Mouse (Mus musculus) left cerebral cortex, postnatal 14 days (tissue): Measurements from ENCODE around the gene Gm867. TPM values are rescaled to one million over a fixed set of nuclear protein-coding genes. Genes with fewer than 3 reads are reported as not detected.

Experiments used
- DNase-seq, 2 experiments: peaks; one replicate each; pipeline ENCODE4 v3.0.0; 2021 to 2022; ENCODE audit warnings: low spot score in 2 of 2, mixed read lengths in 1 of 2
- intact Hi-C: fragments of 180-260 bp; cut with DNase I; formaldehyde crosslinking; loops from one replicate; pipeline ENCODE4 v1.15.1; 2025
- total RNA-seq, 2 experiments: library from RNA; stranded (reverse); gene quantifications; 2 replicates each; pipeline ENCODE4 v1.2.3; 2021

The Gm867 gene
- total RNA-seq, 2 experiments from 2014 or later, result not detected

- no peak for DNase-seq
- intact Hi-C loops, result no loop called here
These were observed 814 bp downstream of the Gm867 start for GRCm38 (mm10) chr10:75939481-75940234.

DNA sequence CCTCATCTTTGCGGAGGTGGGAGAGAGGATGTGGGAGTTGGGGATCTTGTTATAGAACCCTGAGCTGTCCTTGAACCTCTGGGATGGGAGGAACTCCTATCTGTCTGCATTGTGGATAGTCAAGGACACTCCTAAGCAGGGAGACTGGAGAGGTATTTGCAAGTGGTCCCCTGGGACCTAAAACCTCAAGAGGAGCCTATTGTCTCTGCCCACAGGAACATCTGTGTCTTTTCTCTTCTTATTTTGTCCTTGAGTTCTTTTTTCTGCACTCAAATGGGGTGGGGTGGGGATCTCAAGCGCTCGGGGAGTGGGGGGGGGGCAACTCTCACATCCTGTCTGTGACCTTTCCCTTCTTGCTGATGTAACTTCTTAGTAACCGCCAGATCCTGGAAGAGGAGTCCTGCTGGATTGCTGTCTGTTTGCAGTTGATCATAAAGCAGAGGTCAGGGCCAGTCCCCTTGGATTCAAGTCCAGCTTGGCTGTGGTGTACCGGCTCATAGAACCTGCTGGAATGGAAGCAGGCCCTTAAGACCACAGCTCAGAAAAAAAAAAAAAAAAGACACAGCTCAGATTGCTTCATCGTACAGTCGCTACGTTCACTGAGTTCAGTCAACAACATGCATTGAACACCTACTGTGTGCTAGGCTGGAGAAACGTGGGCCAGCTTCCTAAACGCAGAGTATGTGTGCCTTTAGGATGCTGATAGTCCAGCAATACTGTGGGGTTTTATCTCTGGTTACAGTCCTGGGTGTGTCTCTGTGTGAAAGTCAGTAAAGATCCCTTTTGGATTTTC is 2.4 kb downstream of the Gm867 start:
- intact Hi-C loops, result no loop called here
- no peak for DNase-seq

DNA sequence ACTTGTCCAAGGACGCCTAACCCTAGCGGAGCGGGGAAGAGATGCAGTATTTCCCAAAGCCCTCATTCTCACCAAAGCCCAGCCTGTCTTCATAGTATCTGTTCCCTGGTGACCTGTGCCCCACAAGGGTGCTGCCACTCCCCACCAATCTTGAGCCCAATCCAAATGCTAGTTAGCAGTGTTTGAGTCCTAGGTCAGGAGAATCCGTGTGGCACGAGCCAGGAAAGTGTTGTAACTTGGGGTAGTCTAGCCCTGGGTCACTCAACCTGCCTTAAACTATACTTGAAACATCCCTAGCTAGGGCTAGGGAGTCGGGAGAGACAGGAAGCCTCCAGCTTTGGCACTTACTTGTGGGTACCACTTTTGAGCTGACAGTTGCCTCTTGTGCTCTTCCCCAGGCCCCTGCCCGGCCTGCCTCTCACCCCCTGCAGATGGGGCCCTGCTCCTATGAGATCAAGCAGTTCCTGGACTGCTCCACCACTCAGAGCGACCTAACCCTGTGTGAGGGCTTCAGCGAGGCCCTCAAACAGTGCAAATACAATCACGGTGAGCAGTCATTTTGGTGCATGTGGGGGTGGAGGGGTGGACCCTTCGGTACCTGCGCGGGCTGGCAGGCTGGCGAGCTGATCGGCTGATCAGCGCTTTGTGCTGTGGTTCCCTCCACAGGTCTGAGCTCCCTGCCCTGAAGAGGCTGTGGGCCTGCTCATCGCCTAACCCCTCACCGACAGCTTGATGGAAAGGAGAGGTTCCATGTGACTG is 3.4 kb downstream of the Gm867 start:
- intact Hi-C loops, result no loop called here
- no peak for DNase-seq

GRCm38 (mm10) chr10:75935680-75936541 is 4.6 kb downstream of the Gm867 start, which contains the start of gene Mmp11:
Mmp11 (minus strand) TSS chr10:75936496.
- intact Hi-C loops, result no loop called here
- DNase-seq, result peak; percentile 67 to 69

DNA sequence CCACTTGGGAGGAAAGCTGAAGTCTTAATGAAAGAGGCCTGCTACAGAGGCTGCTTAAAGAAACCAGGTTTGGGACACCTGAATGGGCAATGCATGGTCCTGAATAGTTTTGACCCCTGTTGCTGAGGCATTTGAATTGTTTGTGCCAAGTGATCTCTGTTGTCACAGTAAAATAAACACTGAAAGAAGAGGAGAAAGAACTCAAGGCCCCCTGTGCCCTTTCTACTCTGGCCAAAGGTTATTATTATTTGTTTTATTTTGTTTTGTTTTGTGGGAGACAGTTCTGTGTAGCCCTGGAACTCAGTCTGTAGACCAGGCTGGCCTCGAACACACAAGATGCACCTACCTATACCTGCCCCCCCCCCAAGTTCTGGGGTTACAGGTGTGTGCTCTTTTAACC is 5.5 kb downstream of the Gm867 start:
- intact Hi-C loops, result no loop called here

GRCm38 (mm10) chr10:75932891-75933290 is 7.6 kb downstream of the Gm867 start, which contains the start of gene Chchd10:
Chchd10 (plus strand) TSS chr10:75933130.
- intact Hi-C loops, result no loop called here
- DNase-seq, result no peak

More for the DNA sequence above, 5.5 kb downstream of the Gm867 start:
- DNase-seq, result no peak

- DNase-seq, result no peak
These were observed 8.3 kb downstream of the Gm867 start for GRCm38 (mm10) chr10:75932081-75932678.

DNA sequence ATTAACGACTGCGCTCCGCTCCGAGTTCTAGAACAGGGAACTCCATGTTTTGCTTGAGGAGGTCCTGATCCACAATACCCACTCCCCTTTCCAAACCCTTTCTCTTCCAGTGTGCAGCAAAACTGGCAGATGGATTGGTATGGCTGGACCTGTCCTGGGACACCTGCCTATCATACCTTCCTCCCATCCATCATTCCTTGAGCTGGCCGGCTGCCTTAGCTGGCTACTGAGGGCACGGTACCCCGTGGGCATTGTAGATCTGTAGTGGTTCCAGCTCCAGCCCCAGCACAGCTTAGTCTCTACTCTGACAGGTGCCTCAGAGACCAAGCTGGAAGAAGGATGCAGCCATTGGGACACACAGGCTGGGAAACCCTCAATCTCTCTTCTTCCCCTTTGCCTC is 9.2 kb downstream of the Gm867 start:
- DNase-seq, result no peak
- intact Hi-C loops, result no loop called here

More at GRCm38 (mm10) chr10:75932081-75932678, 8.3 kb downstream of the Gm867 start:
- intact Hi-C loops, result no loop called here

DNA sequence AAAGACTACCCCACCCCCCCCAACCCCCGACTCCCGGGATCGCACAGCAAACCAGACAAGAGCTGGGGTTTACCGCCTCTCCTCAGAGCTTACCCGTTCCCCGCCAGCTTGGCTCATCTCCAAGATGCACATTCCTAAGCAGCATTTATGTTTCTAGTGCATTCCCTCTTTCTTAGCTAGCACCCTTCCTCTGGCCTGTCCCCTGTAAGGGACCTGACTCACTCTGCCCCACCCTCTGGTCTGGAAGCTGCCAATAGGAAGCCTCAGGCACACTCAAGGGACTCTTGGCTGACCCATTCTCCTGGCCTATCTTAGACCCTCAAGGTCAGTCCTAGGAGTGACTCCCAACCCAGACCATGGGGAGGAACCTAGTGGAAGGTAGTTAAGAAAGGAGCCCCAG is 10.2 kb downstream of the Gm867 start:
- intact Hi-C loops, result no loop called here
- no peak for DNase-seq

DNA sequence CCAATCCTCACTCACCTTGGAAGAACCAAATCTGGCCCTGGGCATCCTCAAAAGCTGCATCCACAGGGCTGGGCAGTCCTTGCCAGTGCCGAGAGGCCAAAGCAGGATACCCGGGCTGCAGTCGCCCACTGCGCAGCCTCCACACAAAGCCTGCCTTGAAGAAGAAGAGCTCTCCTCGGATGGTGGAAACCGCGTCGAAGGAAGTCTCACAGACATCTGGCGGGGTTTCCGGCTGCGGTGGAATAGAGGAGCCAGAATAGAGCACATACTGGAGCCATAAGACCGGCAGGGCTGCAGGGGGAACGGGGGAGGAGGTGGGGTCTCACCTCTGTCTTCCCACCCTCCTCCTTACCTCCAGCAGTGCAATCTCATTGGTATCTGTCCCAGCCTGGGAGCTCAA is 14.1 kb downstream of the Gm867 start:
- intact Hi-C loops, result no loop called here
- no peak for DNase-seq

GRCm38 (mm10) chr10:75924324-75924723 is 16.1 kb downstream of the Gm867 start:
- DNase-seq, result no peak
- intact Hi-C loops, result no loop called here

DNA sequence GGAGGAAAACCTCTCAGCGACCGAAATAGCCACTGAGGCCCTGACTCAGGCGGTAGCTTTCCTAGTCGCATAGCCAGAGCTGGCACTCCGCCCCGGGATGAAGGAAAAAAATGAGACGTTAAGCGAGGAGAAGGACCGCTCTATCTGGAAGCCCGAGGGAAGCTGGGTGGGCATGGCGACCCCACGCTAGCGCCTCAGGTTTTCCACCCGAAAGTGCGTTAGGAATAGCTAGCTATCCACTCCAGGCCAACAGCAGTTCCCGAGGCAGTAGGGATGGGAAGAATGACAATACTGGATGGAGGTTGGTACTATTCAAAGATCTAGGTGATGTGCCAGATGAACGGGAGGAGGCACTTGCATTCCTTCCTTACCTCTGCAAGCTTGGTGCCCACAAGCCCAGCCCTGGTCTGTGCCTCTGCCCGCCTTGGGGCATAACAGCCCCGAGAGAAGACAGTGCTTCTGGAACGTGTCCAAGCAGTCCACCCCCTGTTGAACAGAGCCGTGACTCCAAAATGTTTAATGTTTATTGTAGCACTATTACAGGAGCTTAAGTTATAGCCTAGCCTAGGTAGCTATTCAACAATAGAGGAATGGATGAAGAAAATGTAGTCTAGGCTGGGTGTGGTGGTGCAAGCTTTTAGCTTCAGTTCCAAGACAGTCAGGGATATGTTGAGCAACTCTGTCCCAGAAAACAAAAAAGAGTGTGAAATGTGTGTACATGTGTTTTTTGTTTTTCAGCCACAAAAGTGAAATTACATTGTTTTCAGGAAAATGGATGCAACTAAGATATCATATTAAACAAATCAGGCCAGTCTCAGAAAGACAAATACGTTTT is 18.5 kb downstream of the Gm867 start:
- intact Hi-C loops, result no loop called here
- DNase-seq, result peak; percentile 15 to 31

DNA sequence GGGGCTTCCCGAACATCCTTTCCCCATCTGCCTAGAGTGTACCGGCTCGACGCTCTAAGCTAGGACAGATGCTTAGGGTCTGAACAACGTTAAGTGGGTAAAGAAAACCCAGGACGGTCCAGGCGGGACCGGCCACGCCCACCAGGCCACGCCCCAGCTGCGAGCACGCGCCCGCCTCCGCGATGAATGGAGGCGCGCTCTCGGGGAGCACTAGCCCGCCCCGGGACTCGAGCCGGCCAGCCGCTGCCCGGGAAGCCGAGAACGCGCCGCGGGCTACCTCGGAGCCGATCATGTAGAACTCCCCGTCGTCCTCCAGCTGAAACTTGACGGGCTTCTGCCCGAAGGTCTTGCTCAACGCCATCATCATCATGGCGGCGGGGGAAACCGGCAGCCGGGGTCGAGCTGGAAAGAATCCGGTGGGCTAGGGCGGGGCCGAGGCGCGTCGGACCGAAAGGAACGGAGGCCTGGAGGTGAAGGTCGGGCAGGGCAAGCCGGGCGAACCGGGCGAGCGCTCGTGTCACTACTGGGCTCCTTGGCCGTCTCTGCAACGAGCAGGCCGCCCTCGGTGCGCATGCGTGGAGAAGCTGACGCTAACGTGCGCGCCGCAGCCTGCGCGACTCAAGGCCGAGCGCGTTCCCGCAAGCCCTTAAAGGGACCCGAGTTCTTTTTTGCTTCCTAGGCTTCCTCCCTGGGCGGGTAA is 19.3 kb downstream of the Gm867 start, which contains the start of gene Smarcb1:
Gene Smarcb1 (minus strand): TSS at position 592 of the 700 bp plus-strand sequence.
- peak; percentile 97 for DNase-seq
- intact Hi-C loops, result no loop called here

DNA sequence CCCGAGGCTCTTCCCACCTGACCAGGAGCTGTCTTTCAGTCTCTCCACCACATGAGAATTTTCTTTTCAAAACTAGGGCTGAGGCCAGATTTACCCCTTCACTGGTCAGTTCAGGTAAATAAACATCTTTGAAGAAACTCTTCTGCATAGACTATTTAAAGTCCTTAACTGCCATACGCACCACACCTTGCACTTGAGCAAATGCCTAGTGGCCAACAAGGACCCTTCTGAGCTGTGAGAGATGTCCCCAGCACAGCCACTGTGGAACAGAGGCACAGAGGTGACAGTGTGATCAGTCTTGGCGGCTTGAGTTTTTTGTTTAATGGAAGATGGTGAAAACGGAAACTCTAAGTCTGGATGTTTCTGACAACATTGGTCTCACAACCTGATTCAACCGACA is 21.4 kb downstream of the Gm867 start:
- intact Hi-C loops, result no loop called here
- no peak for DNase-seq

DNA sequence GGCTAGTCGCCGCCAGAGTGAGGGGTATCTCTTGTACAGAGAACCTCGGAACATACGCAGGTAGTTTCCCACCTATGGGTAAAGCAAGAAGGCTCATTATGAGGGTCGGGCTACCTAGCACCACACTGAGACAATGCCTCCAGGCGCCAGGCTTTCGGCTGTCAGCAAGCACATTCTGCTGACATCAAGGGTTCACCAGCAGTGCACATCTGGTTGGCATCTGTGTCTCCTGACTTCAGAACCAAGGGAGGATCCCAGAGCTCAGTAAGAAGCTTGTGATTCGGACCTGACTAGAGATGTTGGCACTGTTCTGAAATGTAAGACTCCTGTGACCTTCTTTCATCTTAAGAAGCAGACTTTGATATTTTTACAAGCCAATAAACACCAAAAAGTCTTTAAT is 23.6 kb downstream of the Gm867 start:
- intact Hi-C loops, result no loop called here
- DNase-seq, result no peak

DNA sequence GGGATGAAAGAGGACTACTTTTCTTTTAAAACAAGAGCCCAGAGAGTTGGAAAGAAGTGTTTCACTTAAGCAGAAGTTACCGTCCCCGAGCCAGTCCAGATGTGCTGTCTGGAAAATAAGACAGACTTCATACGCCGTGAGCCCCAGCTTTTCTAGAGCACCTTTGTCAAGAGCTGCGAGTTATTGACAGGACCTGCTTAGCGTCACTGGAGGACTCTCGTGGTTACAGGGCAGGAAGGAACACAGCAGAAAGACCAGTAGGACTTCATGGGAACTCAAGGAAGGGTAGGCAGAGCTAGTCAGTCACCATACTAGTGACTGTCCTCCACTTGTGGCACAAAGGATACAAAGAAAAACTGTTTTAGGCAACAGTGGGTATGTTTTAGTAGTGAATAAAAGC is 24.9 kb downstream of the Gm867 start:
- intact Hi-C loops, result no loop called here
- no peak for DNase-seq

- intact Hi-C loops, result no loop called here
These were observed 27.4 kb downstream of the Gm867 start for GRCm38 (mm10) chr10:75913013-75913589.

More at GRCm38 (mm10) chr10:75913013-75913589, 27.4 kb downstream of the Gm867 start:
- no peak for DNase-seq
